Mouse (Mus musculus) adrenal gland, postnatal 14 days (tissue): ENCODE measurements around the gene Slc26a3. TPM values are rescaled to one million over a fixed set of nuclear protein-coding genes. Genes with fewer than 3 reads are reported as not detected.

Source experiments
- DNase-seq: peaks from one replicate; pipeline ENCODE4 v3.0.0; 2021; ENCODE audit warnings: mixed read lengths
- long read RNA-seq, 2 experiments: library from polyadenylated mRNA; stranded (forward); transcript quantifications; one replicate each; pipeline ENCODE4 v2.0.0; 2021
- total RNA-seq: library from RNA; stranded (reverse); gene quantifications from 2 replicates; pipeline ENCODE4 v1.2.3, GENCODE M21; 2021

The Slc26a3 gene
- 0.41 and 0.48 TPM in 2 replicates for total RNA-seq
- long read RNA-seq, experiment 1 = 0 reads
- long read RNA-seq, experiment 2 = 0 reads

- DNase-seq = no peak
Measured at GRCm38 (mm10) chr12:31390571-31390970, at the start of gene Slc26a3. TSS of gene Slc26a3 (plus strand) at chr12:31390871.

DNA sequence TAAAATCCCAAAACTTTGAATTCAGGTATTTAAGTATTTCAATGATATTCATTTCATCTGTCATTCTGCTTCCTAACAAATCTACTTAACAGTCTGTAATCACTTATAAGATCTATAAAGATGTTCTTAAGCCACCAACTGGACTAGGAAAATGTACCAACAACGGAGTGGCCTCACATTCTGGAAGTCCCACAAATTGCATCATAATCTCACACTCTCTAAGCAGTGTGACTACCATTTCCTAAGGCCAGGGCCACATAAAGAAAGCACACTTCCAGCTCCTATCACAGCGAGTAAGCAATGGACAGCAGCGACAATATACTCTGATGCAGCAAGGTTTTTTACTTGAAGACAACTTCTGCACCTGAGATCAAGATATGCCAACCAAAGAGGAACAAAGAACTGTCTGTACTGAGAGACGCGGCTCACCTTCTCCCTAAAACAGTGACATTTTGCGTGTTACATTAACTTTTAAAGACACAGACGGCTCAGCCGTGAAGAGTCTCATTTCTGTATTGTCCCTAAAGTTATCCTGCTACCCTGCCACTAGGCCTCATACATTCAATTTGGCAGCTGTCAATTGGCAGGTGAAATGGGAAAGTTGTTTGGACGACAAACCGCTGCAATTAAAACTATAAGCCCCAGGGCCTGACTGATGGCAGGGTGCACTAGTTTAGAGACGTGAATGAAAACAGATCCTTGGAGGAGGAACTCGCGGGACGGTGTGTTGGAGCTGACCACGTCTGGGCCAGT, 40.3 kb upstream of the Slc26a3 start:
- no peak for DNase-seq

DNA sequence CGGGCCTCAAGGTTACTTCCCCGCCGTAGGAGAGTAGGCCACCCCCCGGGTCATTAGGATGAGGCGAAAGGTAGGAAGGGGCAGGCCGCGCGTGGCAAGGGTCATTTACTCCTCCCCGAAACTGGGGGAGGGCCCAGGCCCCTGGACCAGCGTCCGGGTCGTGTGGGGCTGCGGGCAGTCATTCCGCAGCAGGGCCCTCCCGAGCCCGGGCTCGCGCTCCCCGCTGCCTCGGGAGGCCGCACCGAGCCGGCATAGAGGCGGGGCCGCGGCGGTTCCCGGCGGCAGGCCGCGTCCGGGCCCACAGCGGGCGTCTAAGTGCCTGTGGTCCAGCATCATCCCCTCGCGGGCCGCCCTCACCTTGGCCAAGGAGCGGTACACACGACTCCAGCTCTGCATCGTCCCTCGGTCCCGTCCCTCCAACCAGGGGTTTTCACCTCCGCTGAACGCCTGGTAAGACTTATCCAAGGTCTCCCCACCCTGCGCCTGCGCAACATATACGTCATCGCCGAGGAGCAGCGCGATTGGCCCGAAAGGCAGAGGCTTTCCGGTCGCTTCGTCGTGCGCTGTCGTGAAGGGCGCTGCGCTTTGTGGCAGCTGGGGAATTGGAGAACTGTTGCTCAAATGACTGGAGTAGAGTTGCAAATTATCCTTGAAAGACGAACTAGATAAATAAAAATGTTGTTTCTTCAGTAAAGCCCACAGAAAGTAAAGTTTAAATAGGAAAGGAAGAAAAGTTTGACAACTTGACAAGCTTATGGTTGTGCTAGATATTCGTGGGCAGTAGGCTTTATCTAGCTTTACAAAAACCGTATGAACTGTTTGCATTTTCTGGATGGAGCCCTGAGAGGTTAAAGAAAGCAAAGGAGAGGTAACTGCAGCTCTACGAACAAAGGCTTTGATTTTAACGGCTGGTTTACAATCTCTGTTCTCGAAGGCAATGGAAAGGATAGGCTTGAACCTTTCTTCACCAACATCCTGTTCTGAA, 39.4 kb upstream of the Slc26a3 start, which contains the start of gene Dld:
Gene Dld (minus strand): TSS at position 510 of the 985 bp plus-strand sequence.
- peak; percentile 99 for DNase-seq

- no peak for DNase-seq
Measured at GRCm38 (mm10) chr12:31366428-31366827, 24.2 kb upstream of the Slc26a3 start.

DNA sequence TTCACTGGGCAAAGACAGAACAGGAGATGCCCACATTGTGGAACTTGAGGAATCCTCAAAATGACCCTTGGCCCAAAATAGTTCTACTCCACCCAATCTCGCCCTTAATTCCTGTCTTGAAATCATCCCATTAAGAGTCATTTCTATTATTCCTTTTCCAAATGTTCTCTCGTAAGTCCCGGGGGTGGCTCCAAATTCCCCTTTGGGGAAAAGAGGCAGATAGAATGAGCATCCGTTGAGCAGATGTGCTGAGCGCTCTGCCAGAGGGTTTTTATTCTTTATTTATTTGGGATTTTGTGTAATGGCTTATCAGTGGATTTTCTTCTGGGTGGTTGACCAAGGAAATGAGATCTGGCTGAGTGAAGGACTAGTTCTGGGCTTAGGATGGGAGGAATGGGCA, 22.9 kb upstream of the Slc26a3 start:
- DNase-seq = no peak

- DNase-seq = no peak
Measured at GRCm38 (mm10) chr12:31369118-31369517, 21.6 kb upstream of the Slc26a3 start.

GRCm38 (mm10) chr12:31369656-31370055, 21.0 kb upstream of the Slc26a3 start:
- no peak for DNase-seq

DNA sequence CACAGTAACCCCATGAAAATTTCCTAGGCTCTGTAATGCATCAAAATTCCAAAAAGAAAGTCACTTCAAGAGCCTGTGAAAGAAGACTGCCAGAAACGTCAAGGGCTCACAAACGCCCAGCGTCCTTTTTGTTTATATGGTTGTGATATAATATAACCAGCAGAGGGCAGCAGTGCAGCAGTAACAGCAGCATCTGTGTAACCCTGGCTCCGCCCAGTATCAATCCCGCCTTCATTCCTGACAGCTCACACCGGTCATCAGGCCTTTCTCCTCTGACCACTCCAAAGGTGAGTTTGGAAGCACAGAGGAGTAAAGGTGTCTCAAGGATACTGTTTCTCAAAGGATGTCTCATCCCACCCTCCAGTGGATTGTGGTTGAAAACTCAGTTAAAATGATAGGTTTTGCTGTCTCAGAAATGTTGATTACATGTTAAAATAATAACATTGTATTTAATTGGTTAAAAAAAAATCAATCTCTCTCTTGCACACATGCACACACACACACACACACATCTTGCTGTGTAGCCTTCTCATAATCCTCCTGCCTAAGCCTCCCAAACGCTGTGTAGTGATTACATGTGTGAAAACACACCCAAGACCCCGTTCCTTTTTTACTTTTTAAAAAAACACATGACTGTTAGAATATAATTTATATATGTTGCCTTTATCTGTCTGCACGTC, 15.9 kb upstream of the Slc26a3 start:
- DNase-seq = peak; percentile 80

- no peak for DNase-seq
Measured at GRCm38 (mm10) chr12:31375283-31375615, 15.4 kb upstream of the Slc26a3 start.

GRCm38 (mm10) chr12:31376326-31376950, 14.2 kb upstream of the Slc26a3 start:
- DNase-seq = peak; percentile 36

DNA sequence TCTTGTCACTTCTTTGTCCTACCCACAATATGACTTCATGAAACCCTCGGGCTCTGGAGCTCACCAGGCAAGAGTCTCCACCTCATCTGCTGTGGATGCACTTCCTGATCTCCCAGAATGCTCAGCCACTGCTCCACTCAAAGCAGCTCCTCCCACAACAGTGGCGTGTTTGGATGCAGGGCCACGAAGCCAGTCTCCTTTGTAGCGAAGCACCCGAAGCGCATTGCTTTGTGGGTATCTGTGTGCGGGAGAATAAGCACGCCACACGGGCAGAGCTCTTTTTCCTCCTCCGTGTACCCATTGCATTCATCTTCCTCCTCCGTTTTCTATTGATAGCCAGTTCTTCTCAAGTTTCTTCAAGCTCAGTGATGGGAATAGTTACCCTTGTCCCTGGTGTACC, 13.4 kb upstream of the Slc26a3 start:
- no peak for DNase-seq

DNA sequence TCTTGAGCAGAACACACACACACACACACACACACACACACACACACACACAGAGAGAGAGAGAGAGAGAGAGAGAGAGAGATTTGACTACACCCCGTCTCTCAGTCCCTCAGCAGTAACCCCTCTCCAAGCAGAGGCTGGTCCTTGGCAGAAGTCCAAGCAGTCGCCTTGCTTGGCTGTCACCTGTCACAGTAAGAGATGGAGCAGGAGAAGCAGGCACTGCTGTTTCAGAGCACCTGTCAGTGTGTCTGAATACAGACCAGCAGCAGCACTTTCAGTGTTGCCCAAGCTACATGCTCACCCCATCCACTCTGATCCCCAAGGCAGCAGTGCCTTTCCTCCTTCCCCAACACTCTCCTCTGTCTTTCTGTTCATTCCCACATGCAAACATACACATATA, 9.8 kb upstream of the Slc26a3 start:
- peak; percentile 21 for DNase-seq

DNA sequence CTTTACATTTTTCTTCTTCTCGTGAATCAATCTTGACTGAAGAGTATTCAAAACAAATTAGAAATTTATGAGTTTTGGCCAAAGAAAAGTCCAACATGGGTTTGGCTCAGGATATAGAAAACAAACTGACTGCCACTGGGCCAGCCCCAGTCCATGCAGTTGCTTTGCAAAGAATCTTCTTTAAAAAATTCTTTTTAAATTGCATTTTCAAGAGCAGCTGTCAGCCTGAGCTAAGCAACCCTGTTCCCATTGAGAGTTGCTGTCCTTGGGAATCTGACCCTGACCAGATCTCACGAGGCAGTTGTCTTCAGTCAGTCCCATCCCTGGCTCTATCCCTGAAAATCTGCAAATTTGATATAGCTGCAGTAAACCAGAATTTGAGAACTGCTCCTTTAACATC, 8.2 kb upstream of the Slc26a3 start:
- peak; percentile 20 for DNase-seq

DNA sequence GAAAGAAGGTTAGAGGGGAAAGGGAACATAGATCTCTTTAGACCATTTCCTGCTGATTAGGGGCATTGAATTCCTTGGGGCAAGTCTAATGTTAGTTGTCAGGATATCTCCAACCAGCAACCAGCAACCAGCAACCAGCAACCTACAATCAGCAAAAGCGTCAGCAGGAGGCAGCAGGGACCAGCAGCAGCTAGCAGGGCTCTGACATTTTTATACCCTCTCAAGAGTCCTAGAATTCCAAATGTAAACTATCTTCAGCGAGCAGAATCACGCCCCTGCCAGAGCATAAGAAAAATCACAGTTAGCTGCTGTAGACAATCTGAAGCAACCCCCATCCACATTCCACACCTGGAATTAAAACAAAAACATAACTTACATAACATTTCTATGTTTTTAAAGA, 3.4 kb upstream of the Slc26a3 start:
- no peak for DNase-seq

- DNase-seq = no peak
Measured at GRCm38 (mm10) chr12:31391696-31392095, 1.0 kb downstream of the Slc26a3 start.

GRCm38 (mm10) chr12:31395895-31396294, 5.2 kb downstream of the Slc26a3 start:
- DNase-seq = no peak

- no peak for DNase-seq
Measured at GRCm38 (mm10) chr12:31397709-31398108, 7.0 kb downstream of the Slc26a3 start.

GRCm38 (mm10) chr12:31400821-31401220, 10.2 kb downstream of the Slc26a3 start:
- no peak for DNase-seq

- DNase-seq = no peak
Measured at GRCm38 (mm10) chr12:31401930-31402329, 11.3 kb downstream of the Slc26a3 start.

DNA sequence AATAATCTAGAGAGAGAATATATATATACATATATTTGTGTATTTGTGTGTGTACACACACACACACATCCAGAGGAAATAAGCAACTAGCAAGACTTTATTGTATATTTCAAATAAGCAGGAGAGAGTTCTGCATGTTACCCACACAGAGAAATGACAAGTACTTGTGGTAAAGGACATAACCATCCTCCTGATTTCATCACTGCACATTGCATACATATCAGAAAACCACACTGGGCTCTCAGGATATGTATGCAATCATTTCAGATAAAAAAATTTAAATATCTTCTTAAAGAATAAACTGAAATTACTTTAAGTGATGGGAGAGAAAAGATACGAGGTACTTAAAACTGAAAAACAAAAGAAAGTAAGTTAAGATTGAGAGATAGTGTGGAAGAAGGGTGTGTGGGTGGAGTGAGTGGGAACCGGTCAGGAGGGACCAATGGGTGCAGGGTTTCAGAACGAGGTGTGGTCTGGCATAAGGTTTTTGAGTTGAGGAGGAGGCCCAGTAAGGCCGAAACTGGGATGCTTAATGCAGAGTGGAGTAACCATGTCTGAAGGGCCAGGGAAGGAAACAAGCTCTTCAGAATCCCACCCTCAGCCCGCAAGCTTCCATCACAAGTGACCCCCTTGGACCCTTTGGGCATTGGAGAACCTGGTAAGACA, 14.0 kb downstream of the Slc26a3 start:
- DNase-seq = no peak

DNA sequence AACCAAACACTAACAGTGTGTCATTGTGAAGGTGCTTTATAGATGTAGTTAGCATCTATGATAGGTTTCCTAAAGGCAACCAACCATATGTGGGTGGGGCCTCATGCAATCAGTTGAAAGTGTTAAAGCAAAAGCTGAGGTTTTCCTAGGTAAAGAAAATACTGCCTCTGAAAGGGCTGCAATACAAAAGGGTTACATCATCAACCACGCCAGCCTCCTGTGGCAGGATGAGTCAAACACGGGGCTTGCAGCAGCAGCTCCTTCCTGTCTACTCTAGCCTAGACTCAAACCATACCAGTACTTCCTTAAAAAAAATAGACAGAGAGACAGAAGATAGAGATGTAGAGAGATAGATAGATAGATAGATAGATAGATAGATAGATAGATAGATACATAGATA, 25.3 kb downstream of the Slc26a3 start:
- DNase-seq = no peak
